Mouse (Mus musculus) neural tube, embryonic 10.5 days (tissue): Measurements from ENCODE around the gene Slc17a8.
"Not testable (repeated sequence)": the region's sequence is repeated elsewhere in the genome, so short reads cannot be mapped to it uniquely, and the experiment has no call there.

Experiments
- DNase-seq: peaks from one replicate; pipeline ENCODE4 v3.0.0-alpha.2; 2017; ENCODE audit warnings: low spot score; ENCODE audit errors: extremely low spot score

Slc17a8 gene

DNA sequence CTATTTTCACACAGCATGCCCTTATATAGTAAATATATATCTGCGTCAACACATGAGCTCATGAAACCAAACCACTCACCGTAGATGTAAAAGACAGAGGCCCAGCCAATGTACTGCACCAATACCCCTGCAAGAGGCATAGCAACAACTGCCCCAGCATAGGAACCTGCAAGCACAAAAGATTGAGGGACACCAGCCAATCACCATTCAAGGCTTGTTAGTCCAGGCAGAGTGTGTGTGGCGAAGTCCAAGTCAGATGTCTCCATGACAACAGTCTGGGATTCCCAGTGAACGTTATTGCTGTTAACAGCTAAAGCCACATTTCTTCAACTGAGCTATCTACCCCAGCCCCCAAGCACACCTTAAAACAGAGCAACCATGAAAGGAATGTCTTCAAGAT lies 28.3 kb downstream of the Slc17a8 start:
- DNase-seq = no peak

DNA sequence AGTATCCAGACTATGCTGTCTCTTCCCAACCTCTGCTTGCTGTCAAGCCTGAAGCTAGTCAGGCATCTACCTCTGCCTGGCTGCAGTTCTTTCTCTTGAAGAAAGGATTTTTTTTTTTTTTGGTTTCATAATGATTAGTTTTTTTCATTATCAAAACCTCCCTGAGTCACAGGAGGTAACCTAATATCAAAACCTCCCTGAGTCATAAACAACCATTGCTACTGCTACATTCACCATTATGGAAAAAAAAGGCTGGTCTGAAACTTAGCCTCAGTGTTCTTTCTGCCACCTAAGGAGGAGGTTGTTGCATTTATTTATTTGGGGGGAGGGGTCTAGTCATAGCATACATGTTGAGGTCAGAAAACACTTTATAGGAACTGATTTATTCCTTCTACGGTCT lies 31.2 kb downstream of the Slc17a8 start:
- no peak for DNase-seq

DNA sequence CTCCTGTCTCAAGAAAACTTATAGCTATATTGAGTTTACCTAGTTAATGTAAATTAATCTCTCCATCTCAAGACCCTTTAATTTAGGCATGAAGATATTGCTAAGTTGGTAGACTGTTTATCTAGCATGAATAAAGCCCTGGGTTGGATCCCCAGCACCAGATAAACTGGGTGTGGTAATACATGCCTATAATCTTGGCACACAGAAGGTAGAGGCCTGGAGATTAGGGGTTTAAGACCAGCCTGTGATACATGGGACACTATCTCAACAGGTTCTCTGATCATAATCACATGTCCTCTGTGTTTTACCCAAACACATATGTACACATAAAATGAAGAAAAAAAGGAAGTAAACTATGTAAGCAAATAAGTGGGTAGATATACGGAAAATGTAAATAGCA lies 32.3 kb downstream of the Slc17a8 start:
- no peak for DNase-seq

DNA sequence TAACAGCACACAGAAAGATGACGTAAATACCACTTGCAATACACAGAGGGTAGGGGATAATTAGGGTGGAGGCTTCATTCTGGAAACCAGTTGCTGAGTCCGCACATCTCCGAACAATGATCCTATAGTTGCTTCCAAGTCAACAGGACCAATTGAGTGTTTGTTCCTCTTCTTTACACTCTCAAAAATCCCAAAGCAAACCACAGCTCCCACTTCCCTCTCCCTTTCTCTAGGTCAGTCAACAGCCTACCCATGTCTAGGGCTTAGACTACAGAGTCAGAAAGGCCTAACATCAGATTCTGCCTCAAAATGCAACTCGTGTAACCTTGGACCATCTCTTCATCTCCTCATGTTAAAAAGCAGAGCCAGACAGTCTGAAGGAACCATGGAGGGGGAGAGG lies 36.3 kb downstream of the Slc17a8 start:
- no peak for DNase-seq

DNA sequence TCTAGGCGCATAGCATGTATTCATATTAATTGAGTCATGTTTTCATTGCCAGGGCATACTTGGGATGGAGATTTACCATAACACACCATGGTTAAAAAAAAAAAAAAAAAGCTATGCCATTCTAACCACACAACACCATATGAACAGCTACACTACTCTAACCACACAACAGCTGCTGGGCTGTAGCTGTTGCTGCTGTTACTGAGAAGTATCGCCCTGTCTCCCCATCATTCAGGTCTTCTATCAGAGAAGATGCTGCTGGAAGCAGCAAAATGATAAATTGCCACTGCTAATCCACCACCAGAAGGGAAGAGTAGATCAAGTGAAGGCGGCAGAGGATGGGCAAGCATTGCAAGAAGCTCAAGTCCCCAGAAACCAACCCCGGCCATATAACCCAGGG lies 42.3 kb downstream of the Slc17a8 start:
- DNase-seq = no peak

DNA sequence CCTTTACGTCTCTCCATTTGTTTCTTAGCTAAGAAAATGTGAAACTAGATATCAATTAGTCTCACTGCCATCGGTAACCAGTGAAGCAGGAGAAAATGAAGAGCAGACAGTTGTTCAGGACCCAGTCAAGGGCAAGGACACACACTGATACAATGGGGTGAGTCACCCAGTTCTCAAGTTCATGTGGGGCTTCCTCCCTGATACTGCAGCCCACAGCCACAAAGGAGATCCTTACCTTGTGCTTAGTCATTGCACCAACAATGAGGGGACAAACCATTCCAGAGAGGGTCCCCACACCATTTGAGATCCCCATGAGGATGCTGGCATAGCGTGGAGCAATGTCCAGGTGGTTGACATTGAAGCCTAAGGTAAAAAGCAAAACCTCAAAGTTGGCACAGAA lies 43.4 kb downstream of the Slc17a8 start:
- DNase-seq = no peak

DNA sequence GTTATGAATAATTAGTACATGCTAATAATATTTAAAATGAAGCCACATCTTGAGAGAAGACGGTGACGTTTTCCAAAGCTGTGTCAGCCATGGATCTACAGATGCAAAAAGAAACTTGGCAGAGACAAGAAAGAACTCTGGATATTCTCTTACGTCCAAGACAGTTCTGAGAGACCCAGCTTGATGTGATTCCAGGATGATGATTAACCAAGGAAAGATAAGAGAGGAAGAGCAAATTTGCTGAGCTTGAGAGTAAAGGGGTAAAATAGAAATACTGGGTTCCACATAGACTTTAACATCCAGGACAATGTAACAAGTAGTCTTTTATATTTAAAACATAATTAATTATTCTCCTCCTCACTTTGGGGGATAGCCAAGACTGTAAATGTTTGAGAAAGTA lies 47.6 kb downstream of the Slc17a8 start:
- no peak for DNase-seq

DNA sequence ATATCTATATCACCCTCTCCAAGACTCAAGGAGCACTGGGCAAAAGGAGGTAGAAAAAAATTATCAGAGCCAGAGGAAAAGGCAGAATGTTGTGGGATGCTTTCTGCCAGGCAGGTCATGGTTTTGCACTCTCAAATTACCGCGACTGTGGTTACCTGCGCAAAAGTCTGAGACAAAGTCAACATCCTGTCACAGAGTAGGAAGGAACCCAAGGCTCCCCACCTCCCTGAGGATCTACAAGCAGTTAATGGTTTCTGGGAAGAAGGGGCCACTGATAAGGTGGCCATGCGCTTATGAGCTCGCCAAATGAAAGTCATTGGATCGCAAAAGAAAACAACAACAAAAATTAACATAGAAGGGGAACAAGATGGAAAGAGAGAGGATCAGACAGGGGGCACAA lies 48.1 kb downstream of the Slc17a8 start:
- DNase-seq = no peak

DNA sequence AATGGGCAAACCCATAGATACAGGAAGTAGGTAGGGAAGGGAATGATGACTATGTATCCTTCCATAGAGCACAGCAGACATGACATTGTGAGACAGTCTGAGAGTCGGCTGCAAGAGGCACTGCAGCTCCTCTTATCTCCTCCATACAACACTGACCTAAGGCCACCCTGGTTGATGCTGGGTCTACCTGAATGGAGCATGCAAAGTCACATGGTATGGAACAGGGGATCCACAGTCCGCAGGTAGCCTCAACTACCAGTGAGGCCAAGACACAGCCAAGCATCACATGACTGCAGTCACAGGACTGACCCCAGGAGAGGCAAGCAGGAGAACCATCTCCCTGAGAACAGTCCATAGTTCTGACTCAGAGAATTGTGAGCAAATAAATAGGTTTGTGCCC lies 53.7 kb downstream of the Slc17a8 start:
- DNase-seq = no peak

DNA sequence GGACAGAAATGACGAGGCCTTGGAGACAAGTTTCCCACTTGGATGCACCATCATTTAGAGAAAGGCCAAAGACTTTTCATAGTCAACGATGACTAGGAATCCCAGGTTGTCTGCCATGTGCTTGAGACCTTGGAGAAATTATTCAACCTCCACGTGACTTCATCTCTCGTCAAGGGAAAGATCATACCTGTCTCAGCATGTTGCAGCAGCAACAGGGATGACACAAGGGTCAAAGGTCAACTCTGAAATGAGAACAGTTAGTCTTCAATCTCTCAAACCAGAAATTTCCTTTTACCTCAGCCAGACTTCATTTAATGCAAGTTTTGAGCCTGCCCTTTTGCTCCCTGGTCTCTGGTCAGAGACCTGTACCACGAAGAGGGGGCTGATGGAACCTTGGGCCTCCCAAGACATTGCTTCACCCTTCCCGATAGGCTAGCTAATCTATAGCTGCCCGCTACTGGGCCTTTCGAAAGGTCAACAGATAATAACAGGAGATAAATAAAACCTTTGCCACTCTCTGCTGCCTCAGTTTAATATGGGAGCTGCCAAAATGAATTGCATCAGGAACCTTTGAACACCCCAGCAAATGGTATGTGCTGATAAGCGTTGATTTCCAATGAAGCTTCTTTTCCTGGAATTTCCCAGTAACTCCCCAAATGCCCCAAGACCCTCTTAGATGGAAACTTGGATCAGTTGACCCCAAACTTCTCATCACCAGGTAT lies 55.6 kb downstream of the Slc17a8 start:
- DNase-seq = no peak

GRCm38 (mm10) chr10:89562113-89562512 lies 58.9 kb downstream of the Slc17a8 start:
- no peak for DNase-seq

- no peak for DNase-seq
Measured at GRCm38 (mm10) chr10:89559351-89559750, 61.7 kb downstream of the Slc17a8 start.

- not testable (repeated sequence) for DNase-seq
Measured at GRCm38 (mm10) chr10:89554885-89555284, 66.2 kb downstream of the Slc17a8 start.

DNA sequence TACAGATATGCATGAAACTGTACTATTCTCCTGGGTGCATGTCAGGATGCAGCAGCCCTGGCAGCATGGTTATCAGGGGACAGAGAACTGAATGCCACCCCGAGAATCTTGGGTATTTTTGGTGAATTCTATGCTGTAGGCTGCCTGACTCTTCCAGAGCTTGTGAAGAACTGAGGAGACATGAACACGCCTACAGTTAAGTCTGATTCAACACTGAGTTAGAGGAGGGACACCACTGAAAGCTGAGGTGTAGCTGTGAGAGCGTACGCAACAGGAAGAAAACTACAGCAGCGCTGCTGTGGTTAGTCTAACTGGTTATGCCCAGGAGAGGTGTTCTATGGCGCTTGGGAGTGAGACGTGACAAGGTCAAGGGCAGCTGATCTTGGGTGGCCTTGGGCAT lies 67.2 kb downstream of the Slc17a8 start:
- not testable (repeated sequence) for DNase-seq

DNA sequence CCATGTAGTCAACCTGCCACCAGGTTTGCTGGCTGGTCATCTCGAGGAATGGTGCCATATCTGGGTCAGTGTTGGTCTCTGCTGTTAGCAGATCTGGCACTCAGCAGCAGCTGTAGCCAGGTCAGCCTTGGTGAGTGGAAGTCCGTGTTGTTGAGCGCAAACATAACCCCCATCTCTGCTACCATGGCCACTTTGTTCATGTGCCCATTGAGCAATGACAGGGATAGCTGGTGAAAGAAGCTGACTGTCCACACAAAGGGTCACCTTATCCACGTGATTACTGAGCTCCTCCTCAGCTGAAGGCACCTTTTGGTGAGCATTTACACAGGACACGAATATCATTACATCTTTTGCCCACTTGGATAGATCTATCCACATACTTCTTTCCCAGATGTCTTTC lies 68.0 kb downstream of the Slc17a8 start:
- DNase-seq = no peak

GRCm38 (mm10) chr10:89551657-89552056 lies 69.4 kb downstream of the Slc17a8 start:
- no peak for DNase-seq

GRCm38 (mm10) chr10:89548028-89548427 lies 73.0 kb downstream of the Slc17a8 start:
- no peak for DNase-seq

GRCm38 (mm10) chr10:89546989-89547388 lies 74.1 kb downstream of the Slc17a8 start:
- no peak for DNase-seq

DNA sequence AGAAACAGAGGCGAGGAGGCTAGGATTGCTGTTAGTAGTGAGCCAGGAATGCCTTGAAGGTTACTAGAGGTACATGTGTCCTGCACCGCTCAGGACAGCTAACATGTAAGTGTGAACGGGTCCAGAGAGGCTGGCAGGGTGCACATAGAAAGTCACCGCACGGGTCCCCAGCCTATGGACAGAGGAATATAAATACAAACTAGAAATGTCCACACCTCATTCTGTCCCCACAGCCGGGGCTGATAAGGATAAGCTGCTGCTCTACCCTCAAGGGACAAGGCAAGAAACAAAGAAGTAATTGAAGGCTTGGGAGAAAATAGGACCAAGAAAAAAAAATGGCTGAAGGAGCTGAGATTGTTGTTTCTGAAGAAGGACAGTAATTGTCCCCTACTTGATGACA lies 77.2 kb downstream of the Slc17a8 start:
- no peak for DNase-seq

GRCm38 (mm10) chr10:89542321-89542720 lies 78.7 kb downstream of the Slc17a8 start:
- no peak for DNase-seq

GRCm38 (mm10) chr10:89532929-89533727 lies 87.9 kb downstream of the Slc17a8 start, which contains the start of gene Nr1h4:
Gene Nr1h4 (minus strand): TSS chr10:89533585.
- no peak for DNase-seq

GRCm38 (mm10) chr10:89532451-89532850 lies 88.6 kb downstream of the Slc17a8 start:
- no peak for DNase-seq

GRCm38 (mm10) chr10:89531976-89532375 lies 89.1 kb downstream of the Slc17a8 start:
- DNase-seq = no peak
